Mouse (Mus musculus) megakaryocyte, embryonic 14.5 days (primary cell): Measurements from ENCODE around the gene Erfe.

Source experiments
- FLI1 ChIP-seq: IDR thresholded peaks from 2 replicates; pipeline ENCODE4 v1.6.1; 2012; ENCODE audit warnings: low read length, inconsistent platforms, mixed read lengths
- GATA1 ChIP-seq: IDR thresholded peaks from 3 replicates; pipeline ENCODE4 v1.6.1; 2012; ENCODE audit warnings: mixed read lengths, low read length, inconsistent platforms, borderline replicate concordance

DNA sequence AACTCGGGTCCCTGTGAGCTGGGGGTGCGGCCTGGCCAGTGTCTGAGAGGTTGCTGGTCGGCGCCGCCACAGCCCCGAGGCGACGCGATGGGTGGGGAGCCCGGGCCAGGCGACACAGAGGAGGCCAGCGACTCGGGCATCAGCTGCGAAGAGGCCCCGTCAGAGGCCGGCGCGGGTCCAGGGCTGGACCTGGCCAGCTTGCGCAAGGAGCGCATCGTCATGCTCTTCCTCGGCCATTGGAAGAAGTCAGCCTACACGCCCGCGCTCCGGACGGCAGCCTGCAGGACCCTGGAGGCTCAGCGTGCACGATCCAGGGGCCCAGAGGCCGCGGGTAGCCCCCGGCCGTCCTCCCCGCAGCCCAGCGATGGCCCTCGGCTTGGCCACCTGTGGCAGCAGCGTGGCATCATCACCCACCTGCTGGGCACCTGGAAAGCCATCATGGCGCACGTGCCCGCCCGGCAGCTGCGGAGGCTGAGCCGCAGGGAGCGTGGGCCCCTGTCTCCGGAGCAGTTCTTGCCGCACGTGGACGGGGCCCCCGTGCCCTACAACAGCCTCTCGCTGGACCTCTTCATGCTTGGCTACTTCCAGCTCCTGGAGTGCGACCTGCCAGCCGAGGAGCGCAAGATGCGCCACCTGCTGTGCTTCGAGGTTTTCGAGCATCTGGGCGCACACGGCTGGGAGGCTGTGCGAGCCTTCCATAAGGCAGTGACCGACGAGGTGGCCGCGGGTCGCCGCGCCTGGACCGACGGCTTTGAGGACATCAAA, 21.1 kb upstream of the Erfe start:
- TF ChIP-seq GATA1 (no peak), FLI1 (no peak)
